Mouse (Mus musculus): ENCODE results near the gene Ctbp2.

The Ctbp2 gene

GRCm38 (mm10) chr7:133041784-133042183 lies 82.4 kb downstream of the Ctbp2 start:
- DNase-seq (ENCODE audit: low spot score in 2 of 2), result no peak

GRCm38 (mm10) chr7:133040688-133041345 lies 83.3 kb downstream of the Ctbp2 start:
- DNase-seq (ENCODE audit: low spot score in 2 of 2), result peak in 1 of 2 experiments; percentile 25

- no peak for DNase-seq (ENCODE audit: low spot score in 2 of 2)
Observed at GRCm38 (mm10) chr7:133039556-133040255, 84.4 kb downstream of the Ctbp2 start.

- no peak for DNase-seq (ENCODE audit: low spot score in 2 of 2)
Observed at GRCm38 (mm10) chr7:133037618-133038017, 86.5 kb downstream of the Ctbp2 start.

- no peak for DNase-seq (ENCODE audit: low spot score in 2 of 2)
Observed at GRCm38 (mm10) chr7:133037217-133037616, 86.9 kb downstream of the Ctbp2 start.

DNA sequence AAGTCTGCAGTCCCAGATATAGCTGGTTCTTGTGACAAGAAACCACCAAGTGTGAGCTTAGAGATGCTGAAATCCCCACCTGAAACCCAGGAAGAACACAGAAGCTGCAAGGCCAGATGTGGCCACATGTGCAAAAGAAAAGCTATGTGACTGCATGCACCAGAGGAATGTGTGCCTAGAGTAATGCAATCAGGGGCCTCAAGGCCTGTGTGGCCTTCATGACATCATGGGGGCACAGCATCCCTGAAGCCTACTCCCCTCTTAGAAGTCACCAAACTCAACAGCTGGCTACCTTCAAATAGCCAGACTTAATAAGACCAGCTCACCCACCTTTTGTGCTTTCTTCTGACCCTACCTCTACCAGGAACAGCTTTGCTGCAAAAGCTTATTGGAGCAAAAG lies 88.3 kb downstream of the Ctbp2 start:
- DNase-seq (ENCODE audit: low spot score in 2 of 2), result no peak

GRCm38 (mm10) chr7:133032589-133033203 lies 91.5 kb downstream of the Ctbp2 start:
- DNase-seq (ENCODE audit: low spot score in 2 of 2), result peak in 1 of 2 experiments; percentile 46

DNA sequence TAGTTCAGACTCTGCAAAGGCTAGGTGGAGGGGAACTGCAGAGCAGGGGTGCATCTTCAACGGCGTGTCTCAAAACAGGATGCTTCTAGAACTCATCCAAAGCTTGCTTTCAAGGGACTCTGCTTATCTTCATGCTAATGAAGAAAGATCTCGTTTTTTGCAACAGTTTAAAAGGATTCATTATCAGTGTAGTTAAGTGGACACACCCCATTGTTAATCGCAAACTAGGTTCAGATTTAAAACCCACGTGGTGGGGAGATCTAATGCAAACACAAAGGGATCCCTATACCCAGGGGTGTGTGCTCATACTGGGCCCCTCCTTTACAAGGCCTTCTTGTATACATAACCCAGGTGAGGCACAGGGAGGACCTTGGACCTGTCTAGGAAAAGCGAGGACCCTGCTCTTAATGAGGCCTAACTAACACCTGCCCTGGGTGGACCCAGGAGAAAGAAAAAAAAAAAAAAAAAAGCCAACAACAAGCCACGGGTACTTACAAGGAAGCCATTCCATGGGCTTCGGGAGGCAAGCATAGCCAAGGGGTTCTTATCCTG lies 94.6 kb downstream of the Ctbp2 start:
- DNase-seq (ENCODE audit: low spot score in 2 of 2), result no peak

DNA sequence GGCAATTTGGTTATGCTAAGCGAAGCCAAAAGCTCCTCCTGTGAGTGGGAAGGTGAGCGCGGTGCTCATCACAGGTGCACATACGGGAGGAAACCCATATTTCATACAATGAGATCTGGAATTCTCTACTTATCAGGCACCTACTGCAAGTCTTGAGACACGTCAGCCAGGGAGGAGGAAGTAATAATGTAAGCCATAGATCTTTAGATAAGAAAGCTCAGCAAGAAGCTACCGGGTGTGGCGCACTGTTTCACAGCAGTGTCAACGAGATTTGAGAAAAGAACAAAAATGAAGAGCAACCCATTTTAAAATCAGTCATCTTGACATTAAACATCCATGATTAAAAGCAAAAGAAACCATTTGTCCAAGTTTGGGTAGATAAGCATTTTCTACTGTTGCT lies 95.2 kb downstream of the Ctbp2 start:
- DNase-seq (ENCODE audit: low spot score in 2 of 2), result no peak

DNA sequence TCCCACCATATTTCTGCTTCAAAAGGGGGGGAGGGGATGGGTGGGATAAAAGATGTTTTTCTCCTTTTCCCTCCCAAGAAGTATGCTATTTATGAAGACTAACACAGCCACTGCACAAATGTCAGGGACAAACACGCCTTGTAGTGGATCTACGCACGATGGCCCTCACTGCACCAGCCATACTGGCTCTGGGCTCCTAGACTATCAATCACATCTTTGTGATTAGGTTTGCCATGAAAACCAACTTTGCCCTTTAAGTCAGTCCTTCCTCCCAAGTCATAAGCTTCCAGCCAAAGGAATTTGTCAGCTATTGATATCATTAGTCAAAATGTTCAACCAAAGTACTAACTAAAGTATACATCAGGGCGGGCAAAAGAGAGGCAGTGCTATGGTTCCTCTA lies 96.2 kb downstream of the Ctbp2 start:
- no peak for DNase-seq (ENCODE audit: low spot score in 2 of 2)

DNA sequence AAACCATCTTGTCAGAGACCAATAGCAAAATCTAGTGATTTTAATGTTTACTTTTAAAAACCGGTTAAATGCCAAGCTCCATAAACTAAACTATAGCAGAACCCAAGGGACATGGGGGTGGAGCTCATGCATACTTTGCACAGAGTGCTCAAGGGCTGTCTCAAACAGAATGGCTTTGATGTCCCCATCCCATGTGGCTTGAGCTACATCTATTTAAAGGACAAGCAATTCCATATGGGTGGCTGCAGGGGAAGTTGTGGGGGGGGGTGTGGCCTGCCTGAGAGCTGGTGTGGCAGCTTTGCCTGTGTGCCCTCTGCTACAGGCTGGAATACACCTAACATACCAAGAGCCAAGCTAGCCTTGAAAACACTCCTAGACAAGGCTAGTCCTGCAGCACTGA lies 99.5 kb downstream of the Ctbp2 start:
- no peak for DNase-seq (ENCODE audit: low spot score in 2 of 2)

- no peak for DNase-seq (ENCODE audit: low spot score in 2 of 2)
Observed at GRCm38 (mm10) chr7:133019481-133020020, 104.6 kb downstream of the Ctbp2 start.

DNA sequence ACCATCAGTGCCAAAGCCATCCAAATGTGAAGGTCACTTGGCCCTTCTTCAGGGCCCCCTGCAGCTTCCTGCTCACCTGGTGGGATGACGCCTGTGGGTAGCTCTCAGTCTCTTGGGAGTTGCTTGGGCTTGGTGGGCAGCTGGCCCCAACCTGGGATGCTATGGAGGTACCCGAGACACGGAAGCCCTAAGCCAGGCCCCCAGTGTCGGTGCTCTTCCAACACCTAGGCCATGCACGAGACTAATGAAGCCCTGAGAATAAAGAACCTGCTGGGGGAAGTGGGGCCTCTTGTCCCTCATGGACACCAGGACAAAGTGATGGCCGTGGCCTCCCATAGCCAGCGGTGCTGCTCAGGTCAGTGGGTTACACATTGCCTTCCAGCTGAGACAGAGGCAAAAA lies 105.2 kb downstream of the Ctbp2 start:
- DNase-seq (ENCODE audit: low spot score in 2 of 2), result no peak

DNA sequence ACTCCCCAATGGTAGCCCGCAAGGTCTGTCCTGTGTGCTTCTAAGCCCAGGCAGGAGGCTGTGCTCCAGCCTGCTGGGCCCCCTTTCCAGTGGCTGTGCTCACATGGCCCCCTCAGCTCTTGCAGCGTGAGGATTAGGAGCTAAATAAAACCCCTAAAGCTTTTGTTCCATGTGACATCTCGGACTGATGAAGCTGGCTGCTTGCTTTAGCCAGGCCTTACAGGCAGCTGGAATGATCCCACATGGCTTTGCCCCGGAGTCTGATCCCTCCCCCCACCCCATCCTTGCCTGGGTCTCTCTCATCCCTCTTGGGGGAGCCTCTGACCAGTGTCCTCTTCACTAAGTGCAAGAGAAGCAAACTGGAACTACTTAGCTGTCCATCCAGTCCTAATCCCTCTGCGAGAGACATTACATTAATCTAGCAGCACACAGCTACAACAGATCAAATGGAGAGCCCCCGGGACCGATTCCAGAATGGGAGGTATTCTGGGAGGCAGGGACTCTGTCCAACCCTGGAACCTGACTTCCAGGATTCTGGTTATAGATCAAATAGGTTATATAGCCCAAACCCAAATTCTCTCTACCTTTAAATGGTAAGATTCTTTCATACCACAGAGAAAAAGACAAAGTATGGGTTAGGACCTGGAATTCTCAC lies 108.6 kb downstream of the Ctbp2 start:
- no peak for DNase-seq (ENCODE audit: low spot score in 2 of 2)

DNA sequence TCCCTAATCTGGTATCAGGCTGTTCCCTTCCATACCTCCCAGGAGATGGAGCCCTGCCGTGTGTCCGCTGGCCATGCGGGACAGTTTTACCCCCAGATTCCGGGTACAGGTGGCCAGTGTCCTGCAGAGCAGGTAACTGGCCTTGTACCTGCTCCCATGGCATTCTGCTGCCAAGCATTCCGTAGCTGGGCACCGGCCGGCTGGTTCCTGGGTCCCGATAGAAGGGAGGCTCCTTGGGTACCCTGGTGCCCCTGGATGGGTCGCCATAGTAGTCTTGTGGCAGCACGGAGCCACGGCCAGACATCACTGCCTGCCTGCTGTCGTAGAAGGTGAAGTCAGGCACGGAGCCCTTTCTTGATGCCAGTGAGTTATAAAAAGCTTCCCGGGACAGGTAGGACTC lies 109.5 kb downstream of the Ctbp2 start:
- DNase-seq (ENCODE audit: low spot score in 2 of 2), result no peak

- DNase-seq (ENCODE audit: low spot score in 2 of 2), result no peak
Observed at GRCm38 (mm10) chr7:133013923-133014322, 110.2 kb downstream of the Ctbp2 start.

- no peak for DNase-seq (ENCODE audit: low spot score in 2 of 2)
Observed at GRCm38 (mm10) chr7:133012637-133013366, 111.4 kb downstream of the Ctbp2 start.

GRCm38 (mm10) chr7:133011611-133012010 lies 112.5 kb downstream of the Ctbp2 start:
- no peak for DNase-seq (ENCODE audit: low spot score in 2 of 2)

DNA sequence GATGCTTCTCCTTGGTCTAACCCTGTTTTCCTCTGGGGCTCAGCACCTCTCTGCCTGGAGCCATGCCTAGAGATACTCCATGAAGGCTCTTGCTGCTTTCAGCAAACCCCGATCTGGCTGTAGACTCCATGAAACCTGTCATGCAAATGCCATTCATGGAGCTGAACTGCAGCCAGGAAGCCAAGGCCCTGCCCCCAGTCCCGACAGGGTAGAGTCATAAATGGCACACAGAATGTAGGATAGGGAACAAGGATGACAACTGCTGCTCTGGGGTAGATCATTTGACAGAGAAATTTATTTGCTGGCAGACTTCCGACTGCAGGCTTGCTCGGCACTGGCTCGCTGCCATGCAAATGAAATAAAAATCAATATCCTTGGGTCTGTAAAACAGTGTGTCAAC lies 113.0 kb downstream of the Ctbp2 start:
- no peak for DNase-seq (ENCODE audit: low spot score in 2 of 2)

GRCm38 (mm10) chr7:133010477-133010876 lies 113.7 kb downstream of the Ctbp2 start:
- no peak for DNase-seq (ENCODE audit: low spot score in 2 of 2)

GRCm38 (mm10) chr7:133009676-133010075 lies 114.5 kb downstream of the Ctbp2 start:
- no peak for DNase-seq (ENCODE audit: low spot score in 2 of 2)

Data from spleen, postnatal 10 days (tissue).